Mouse (Mus musculus) heart, postnatal 0 days (tissue): ENCODE results near the gene Arfgap2.

Experiments
- CTCF ChIP-seq: IDR thresholded peaks from 2 replicates; pipeline ENCODE4 v1.5.1; 2016; ENCODE audit warnings: antibody characterized with exemption, control low read depth, low read depth
- EP300 ChIP-seq: IDR thresholded peaks from 2 replicates; pipeline ENCODE4 v1.6.1; 2016; ENCODE audit warnings: antibody characterized with exemption, low read depth

- TF ChIP-seq CTCF (no peak), EP300 (no peak)
Measured at GRCm38 (mm10) chr2:91308680-91309079, 43.9 kb downstream of the Arfgap2 start.
